Mouse (Mus musculus) cerebellum, adult 2 months (tissue): ENCODE data around the gene Icmt. TPM values are rescaled to one million over a fixed set of nuclear protein-coding genes. Genes with fewer than 3 reads are reported as not detected.

Experiments used
- DNase-seq, 2 experiments: peaks; one replicate each; pipeline ENCODE4 v3.0.0; 2021
- H3K27ac ChIP-seq: fragments of 200-500 bp; 2 replicates; pipeline ENCODE4 v1.5.1; 2012; ENCODE audit warnings: low read length, control low read depth, inconsistent platforms; ENCODE audit not compliant: insufficient read depth
- H3K27me3 ChIP-seq: fragments of 200-500 bp; 2 replicates; pipeline ENCODE4 v1.6.1; 2012; ENCODE audit warnings: inconsistent platforms, mild to moderate bottlenecking, low read length, moderate library complexity; ENCODE audit not compliant: control insufficient read depth, insufficient read depth
- H3K4me1 ChIP-seq: fragments of 200-500 bp; 2 replicates; pipeline ENCODE4 v1.6.1; 2011; ENCODE audit warnings: low read length; ENCODE audit not compliant: control insufficient read depth, insufficient read depth
- H3K4me3 ChIP-seq: fragments of 200-500 bp; replicated peaks from 2 replicates; pipeline ENCODE3; 2011; ENCODE audit warnings: mild to moderate bottlenecking, low read depth, low read length, control low read depth; ENCODE audit not compliant: insufficient read depth
- CTCF ChIP-seq: fragments of 200-500 bp; IDR thresholded peaks from 2 replicates; pipeline ENCODE4 v1.5.1; 2011; ENCODE audit warnings: low read depth, mild to moderate bottlenecking, control low read depth, low read length, moderate library complexity, borderline replicate concordance; ENCODE audit not compliant: insufficient read depth
- POLR2A ChIP-seq: fragments of 200-500 bp; IDR thresholded peaks from 2 replicates; pipeline ENCODE4 v1.6.1; 2011; ENCODE audit warnings: low read length, control low read depth, borderline replicate concordance; ENCODE audit not compliant: insufficient read depth
- WGBS: fragments of 180-500 bp; shearing (Covaris S2); methylation state at CpG from one replicate; pipeline ENCODE4 v1.1.7; 2018; 5-methylcytosine and 5-hydroxymethylcytosine counted together
- polyA plus RNA-seq: library from polyadenylated mRNA; depleted of rRNA; stranded (reverse); fragments of >200 nt; gene quantifications from 2 replicates; pipeline ENCODE4 v1.2.3, GENCODE M21; 2012

Icmt gene
- polyA plus RNA-seq, 1 experiment: 160 TPM

DNA sequence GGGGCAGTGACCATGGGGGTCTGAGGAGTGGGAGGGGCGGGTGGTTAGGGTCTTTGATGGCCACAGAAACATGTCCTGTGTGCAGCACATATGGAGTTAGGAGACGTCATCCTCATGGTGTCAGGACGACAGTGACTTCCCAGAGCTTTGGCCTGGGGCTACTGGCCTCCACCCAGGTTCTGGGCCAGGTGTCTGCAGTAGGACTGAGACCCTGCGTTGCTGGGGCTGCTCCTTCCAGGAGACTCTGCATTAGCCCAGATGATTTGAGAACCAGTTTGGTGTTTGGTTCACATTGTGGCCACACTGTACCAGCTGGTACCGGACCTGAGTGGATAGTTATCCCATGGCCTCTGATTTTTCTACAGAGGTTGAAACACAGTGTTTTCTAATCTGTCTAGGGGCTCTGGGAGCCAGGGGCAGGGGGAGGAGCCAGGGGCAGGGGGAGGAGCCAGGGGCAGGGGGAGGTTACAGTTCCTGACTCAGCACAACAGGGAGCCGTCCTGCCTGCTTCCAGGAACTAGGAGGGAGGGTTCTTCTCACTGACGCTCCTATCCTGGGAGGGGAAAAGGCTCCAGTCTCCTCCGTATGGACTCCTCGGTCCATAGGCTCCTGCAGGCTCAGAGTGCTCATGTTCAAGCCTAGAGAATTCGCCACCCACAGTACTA is 33.4 kb upstream of the Icmt start:
- Histone ChIP-seq H3K27me3 (no peaks in the 10 kb centered on the region), H3K4me1 (peaks cover 59% of the 10 kb centered on the region), H3K4me3 (no peak overlapping the region), H3K27ac (peak overlapping the region; percentile 29; the same call in 1 of the 2 replicates)
- TF ChIP-seq CTCF (no peak), POLR2A (no peak)
- 45% methylated on average over 10 of the region's 10 CpGs for WGBS
- no peak for DNase-seq

DNA sequence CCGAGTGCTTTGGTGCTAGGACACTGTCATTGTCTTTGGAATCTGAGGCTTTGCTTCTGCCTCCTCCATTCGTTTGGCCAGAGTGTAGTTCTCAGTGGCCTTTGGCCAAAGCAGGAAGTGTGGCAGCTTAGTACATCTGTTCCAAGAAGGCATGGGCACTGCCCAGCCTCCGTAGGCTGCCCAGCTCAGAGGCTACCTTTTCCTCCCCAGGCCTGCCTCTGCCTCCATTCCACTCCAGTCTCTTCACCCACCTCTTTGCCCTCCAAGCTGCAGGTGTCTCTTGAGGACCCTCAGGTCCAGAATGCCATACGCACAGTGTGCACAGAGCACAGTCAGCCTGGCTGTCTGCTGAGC is 32.9 kb upstream of the Icmt start:
- H3K27me3 ChIP-seq: no peaks in the 10 kb centered on the region
- 17% methylated on average over 4 of the region's 4 CpGs for WGBS
- TF ChIP-seq CTCF (no peak), POLR2A (no peak)
- peak overlapping the region; percentile 29 for H3K27ac ChIP-seq
- no peak overlapping the region for H3K4me3 ChIP-seq
- peak in 1 of 2 experiments; percentile 59 for DNase-seq
- peaks cover 64% of the 10 kb centered on the region for H3K4me1 ChIP-seq

DNA sequence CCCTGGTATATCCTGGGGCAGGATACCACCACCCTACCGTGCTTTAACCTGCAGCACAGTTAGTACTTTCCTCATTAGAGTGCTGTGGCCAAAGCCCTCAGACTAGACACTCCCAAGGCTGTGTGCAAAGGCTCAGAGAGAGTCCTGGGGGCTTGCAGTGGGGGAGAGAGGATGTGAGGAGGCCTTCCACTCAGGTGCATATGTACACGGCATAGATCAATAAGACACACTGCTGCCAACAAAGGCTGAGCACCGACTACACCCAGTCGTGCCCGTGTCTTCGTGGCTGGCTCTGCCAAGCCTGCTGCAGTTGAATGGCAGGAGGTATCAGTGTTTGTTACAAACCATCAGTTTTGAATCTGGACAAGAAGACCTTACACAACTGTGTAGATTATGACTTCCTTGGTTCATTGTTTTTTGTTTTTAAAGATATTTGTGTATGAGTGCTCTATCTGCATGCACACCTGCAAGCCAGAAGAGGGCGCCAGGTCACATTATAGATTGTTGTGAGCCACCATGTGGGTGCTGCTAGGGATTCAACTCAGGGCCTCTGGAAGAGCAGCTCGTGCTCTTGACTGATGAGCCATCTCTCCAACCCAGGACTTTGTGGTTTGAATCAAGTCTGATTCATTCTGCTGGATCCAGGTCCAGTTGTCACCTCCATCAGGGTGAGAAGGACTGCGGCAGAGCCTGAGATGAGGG is 32.0 kb upstream of the Icmt start:
- H3K27me3 ChIP-seq: no peaks in the 10 kb centered on the region
- no peak for TF ChIP-seq POLR2A
- peak; percentile 52; the same call in 1 of the 2 replicates for TF ChIP-seq CTCF
- 59% methylated on average over 9 of the region's 9 CpGs for WGBS
- peak overlapping the region; percentile 29; the same call in 1 of the 2 replicates for H3K27ac ChIP-seq
- peaks cover 73% of the 10 kb centered on the region for H3K4me1 ChIP-seq
- no peak for DNase-seq
- no peak overlapping the region for H3K4me3 ChIP-seq

DNA sequence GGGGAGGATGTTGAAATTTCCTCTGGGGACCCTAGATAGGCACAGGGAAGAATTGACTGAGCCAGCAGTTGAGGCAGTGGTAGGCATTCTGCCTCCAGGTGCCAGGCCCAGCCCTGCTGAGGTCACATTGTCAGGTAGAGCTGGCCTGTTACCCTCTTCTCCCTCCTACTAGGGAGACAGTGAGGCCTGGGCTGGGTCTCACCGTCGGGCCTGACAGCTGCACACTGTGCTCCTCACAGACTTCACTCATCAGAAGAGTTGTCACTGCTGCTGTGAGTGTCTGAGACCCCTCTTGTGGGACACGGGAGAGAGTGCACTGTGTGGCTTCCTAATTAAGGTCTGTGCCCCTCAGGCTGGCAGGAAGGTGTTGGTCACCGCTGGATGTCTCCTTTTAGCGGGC is 31.2 kb upstream of the Icmt start:
- 22% methylated on average over 5 of the region's 5 CpGs for WGBS
- Histone ChIP-seq H3K27me3 (no peaks in the 10 kb centered on the region), H3K4me1 (peaks cover 81% of the 10 kb centered on the region), H3K27ac (peak overlapping the region; percentile 37), H3K4me3 (no peak overlapping the region)
- DNase-seq: no peak
- TF ChIP-seq POLR2A (no peak), CTCF (no peak)

DNA sequence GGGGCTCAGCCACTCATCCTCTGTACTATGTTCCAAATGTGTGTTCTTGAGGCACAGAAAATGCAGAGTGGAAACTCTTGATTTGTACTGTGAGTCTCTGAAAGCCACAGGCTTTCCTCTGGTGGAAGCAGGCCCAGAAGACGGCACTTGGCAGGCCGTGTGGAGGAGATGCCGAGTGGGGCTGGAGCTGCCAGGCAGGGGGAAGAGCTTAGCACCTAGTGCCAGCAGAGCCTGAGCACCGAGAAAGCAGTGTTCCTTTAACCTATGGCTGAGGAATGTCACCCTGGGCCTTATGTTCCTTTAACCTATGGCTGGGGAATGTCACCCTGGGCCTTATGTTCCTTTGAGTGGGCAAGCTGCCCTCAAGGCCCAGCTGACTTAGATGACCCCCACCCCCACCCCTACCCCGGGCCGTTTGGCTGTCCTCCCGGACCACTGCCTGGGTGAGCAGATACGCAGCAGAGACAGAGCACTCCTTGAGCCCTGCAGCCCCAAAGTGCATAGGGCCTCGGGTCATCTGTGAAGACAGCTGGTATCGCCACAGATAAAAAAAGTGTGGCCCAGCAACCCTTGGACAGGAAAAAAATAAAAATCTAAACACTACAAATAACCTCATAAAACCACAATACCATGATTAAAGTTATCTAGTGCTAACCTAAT is 30.7 kb upstream of the Icmt start:
- no peak for TF ChIP-seq POLR2A
- no peak for TF ChIP-seq CTCF
- Histone ChIP-seq H3K27me3 (no peaks in the 10 kb centered on the region), H3K27ac (peak overlapping the region; percentile 37), H3K4me1 (peaks cover 86% of the 10 kb centered on the region), H3K4me3 (no peak overlapping the region)
- peak; percentile 82 to 87 for DNase-seq
- 3% methylated on average over 10 of the region's 10 CpGs for WGBS

DNA sequence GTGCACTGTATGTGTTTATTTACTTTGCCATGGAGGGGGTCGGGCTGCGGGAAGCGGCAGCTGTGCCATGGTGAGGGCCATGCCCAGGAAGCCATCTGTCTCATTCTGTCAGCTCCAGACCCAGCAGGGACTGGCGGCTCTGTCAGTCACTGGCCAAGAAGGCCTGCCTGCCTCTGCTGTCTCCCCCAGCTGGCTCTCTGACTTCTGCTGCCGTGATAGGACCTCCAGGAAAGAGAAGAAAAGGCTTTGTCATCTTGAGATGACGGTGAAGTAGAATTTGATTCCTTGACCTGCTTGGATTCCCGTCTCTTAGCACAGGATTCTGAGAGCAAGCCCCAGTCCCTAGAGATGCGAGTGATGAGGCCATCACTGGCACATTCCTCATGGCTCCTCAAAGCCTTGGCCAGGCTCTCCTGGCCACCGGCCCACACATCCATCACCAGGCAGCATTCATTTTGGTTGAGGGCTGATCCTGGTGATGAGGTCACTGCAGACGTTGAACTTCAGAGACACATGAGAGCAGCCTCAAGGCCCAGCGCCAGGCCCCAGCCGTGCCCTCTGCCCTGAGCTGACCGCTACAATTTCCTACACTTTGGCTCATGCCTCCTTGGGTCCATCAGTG is 29.2 kb upstream of the Icmt start:
- DNase-seq: peak; percentile 84 to 88
- peak overlapping the region; percentile 50 for H3K27ac ChIP-seq
- TF ChIP-seq CTCF (no peak), POLR2A (no peak)
- H3K4me3 ChIP-seq: no peak overlapping the region
- peaks cover 75% of the 10 kb centered on the region for H3K4me1 ChIP-seq
- 12% methylated on average over 13 of the region's 13 CpGs for WGBS
- no peaks in the 10 kb centered on the region for H3K27me3 ChIP-seq

DNA sequence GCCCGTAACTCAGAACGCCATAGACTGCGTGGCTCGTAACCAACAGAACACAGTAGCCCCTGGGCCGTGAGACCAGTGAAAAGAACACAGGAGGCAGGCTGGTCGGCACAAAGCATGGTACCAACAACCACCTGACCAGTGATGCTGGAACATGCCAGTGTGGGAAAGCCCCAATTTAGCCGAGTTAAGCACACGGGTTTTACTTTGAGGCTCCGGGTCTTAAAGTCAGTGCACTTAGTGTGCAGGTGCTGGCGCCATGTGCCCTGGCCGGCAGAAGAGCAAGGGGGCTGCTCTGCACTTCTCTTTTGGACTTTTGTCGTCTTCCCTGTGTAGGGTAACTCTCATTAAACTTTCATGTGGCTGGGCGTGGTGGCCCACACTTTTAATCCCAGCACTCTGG is 27.1 kb upstream of the Icmt start:
- H3K27me3 ChIP-seq: no peaks in the 10 kb centered on the region
- 83% methylated on average over 13 of the region's 13 CpGs for WGBS
- no peak for DNase-seq
- peaks cover 64% of the 10 kb centered on the region for H3K4me1 ChIP-seq
- no peak overlapping the region for H3K27ac ChIP-seq
- no peak for TF ChIP-seq POLR2A
- no peak for TF ChIP-seq CTCF
- H3K4me3 ChIP-seq: no peak overlapping the region

DNA sequence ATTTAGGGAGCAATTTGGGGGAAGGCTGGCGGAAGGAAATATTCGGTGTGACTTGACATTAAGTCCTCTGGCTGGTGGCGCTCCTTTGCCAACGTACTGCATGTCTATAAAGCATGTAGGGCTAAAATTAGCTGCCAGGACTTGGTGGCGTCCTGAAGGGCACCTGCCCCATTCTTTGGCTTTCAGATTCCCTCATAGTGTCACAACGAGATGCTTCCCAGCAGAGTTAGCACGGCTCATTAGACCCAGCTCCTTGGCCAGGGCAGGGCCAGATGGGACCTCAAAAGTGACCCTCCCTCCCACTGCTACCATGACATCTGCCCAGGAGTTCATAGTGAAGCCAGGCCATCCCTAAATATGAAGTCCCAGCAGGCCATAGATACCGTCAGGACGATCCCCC is 26.4 kb upstream of the Icmt start:
- H3K4me1 ChIP-seq: peaks cover 59% of the 10 kb centered on the region
- no peak overlapping the region for H3K4me3 ChIP-seq
- TF ChIP-seq POLR2A (no peak), CTCF (no peak)
- no peak overlapping the region for H3K27ac ChIP-seq
- 39% methylated on average over 9 of the region's 9 CpGs for WGBS
- H3K27me3 ChIP-seq: no peaks in the 10 kb centered on the region
- DNase-seq: no peak
